In genomic region chr11:58948542-58949479, GRCm38 (mm10) we compare ENCODE assay signal across 8 mouse cellular contexts. TPM values are rescaled to one million over a fixed set of nuclear protein-coding genes. Genes with fewer than 3 reads are reported as not detected.
DNase-seq lines count a peak whose midpoint lies in the region; ATAC-seq and TF ChIP-seq lines count a peak whose summit lies in the region.

Hist3h2ba (plus strand) TSS chr11:58948920.

- no peaks in the 10 kb centered on the region for H3K36me3 ChIP-seq in embryonic facial prominence, embryonic 14.5 days (ENCODE audit: control insufficient read depth, insufficient read depth, low read length)
- H3K36me3 ChIP-seq in heart, postnatal 0 days (replicated peaks; ENCODE audit: control insufficient read depth, insufficient read depth, low read length), result no peaks in the 10 kb centered on the region
- no peaks in the 10 kb centered on the region for H3K36me3 ChIP-seq in liver, embryonic 14.5 days (replicated peaks; ENCODE audit: control insufficient read depth, insufficient read depth, low read depth)
- no peaks in the 10 kb centered on the region for H3K36me3 ChIP-seq in neural tube, embryonic 11.5 days (ENCODE audit: control insufficient read depth, insufficient read depth, low read length)

- H3K4me3 ChIP-seq in bone marrow, adult 2 months (replicated peaks; ENCODE audit: control insufficient read depth, low read depth, low read length), result peak within 1 kb of the TSS; percentile 69
- peak within 1 kb of the TSS; percentile 47 for H3K4me3 ChIP-seq in embryonic facial prominence, embryonic 14.5 days (ENCODE audit: low read depth, low read length)
- H3K4me3 ChIP-seq in heart, postnatal 0 days (ENCODE audit: low read depth, low read length), result peak within 1 kb of the TSS; percentile 29
- H3K4me3 ChIP-seq in liver, embryonic 14.5 days (ENCODE audit: insufficient read depth in 1 of 2, low read depth in 2 of 2, low read length in 2 of 2), result peak within 1 kb of the TSS; percentile 57 to 70
- peak within 1 kb of the TSS; percentile 54 for H3K4me3 ChIP-seq in neural tube, embryonic 11.5 days (ENCODE audit: low read depth, low read length)

- H3K27me3 ChIP-seq in embryonic facial prominence, embryonic 14.5 days (replicated peaks; ENCODE audit: control insufficient read depth, insufficient read depth, low read length), result peaks cover 12% of the 10 kb centered on the region
- peaks cover 29% of the 10 kb centered on the region for H3K27me3 ChIP-seq in heart, postnatal 0 days (ENCODE audit: control insufficient read depth, insufficient read depth, low read length)
- peaks cover 45% of the 10 kb centered on the region for H3K27me3 ChIP-seq in liver, embryonic 14.5 days (ENCODE audit: control insufficient read depth, insufficient read depth, low read length)
- H3K27me3 ChIP-seq in neural tube, embryonic 11.5 days (ENCODE audit: control insufficient read depth, insufficient read depth, low read length), result no peaks in the 10 kb centered on the region

- H3K9ac ChIP-seq in embryonic facial prominence, embryonic 14.5 days (ENCODE audit: low read depth, low read length), result peak within 1 kb of the TSS; percentile 70
- H3K9ac ChIP-seq in heart, postnatal 0 days (replicated peaks; ENCODE audit: low read depth, low read length), result no peak within 1 kb of the TSS
- H3K9ac ChIP-seq in liver, embryonic 14.5 days (replicated peaks), result peak within 1 kb of the TSS; percentile 74
- H3K9ac ChIP-seq in neural tube, embryonic 11.5 days (ENCODE audit: low read length), result peak within 1 kb of the TSS; percentile 85

- TF ChIP-seq EP300 in heart, postnatal 0 days (IDR thresholded peaks at IDR 0.05; ENCODE audit: low read depth), result no peak
- TF ChIP-seq EP300 in liver, embryonic 14.5 days (IDR thresholded peaks at IDR 0.05; ENCODE audit: low read depth), result no peak; the same call in 1 of the 2 replicates

- WGBS in bone marrow, adult 2 months, result 2% methylated on average over 48 of the region's 48 CpGs
- 1% methylated on average over 37 of the region's 48 CpGs for WGBS in embryonic facial prominence, embryonic 14.5 days
- under 1% methylated on average over 48 of the region's 48 CpGs for WGBS in heart, postnatal 0 days
- under 1% methylated on average over 48 of the region's 48 CpGs for WGBS in liver, embryonic 14.5 days (ENCODE audit: insufficient replicate concordance)
- WGBS in neural tube, embryonic 11.5 days, result under 1% methylated on average over 45 of the region's 48 CpGs

- peak; percentile 88 for DNase-seq in CD4-positive, CD25-positive, alpha-beta regulatory T cell, adult 2 months (ENCODE audit: low read depth, low spot score)
- peak; percentile 97 for DNase-seq in embryonic facial prominence, embryonic 14.5 days (ENCODE audit: low spot score)
- DNase-seq in heart, postnatal 0 days (ENCODE audit: low spot score), result peak; percentile 84
- DNase-seq in kidney, postnatal 4 days, result peak; percentile 63 to 77
- peak in 2 of 3 experiments; percentile 41 to 80 for DNase-seq in liver, embryonic 14.5 days (ENCODE audit: low read depth in 3 of 3, low spot score in 3 of 3)
- peak; percentile 84 for DNase-seq in neural tube, embryonic 11.5 days (ENCODE audit: low spot score)
- peak; percentile 98 for DNase-seq in telencephalon, adult 2 months (ENCODE audit: low read depth, low spot score)

- H3K27ac ChIP-seq in bone marrow, adult 2 months (ENCODE audit: control insufficient read depth, insufficient read depth, low read depth, low read length, poor library complexity), result peak within 1 kb of the TSS; percentile 88
- H3K27ac ChIP-seq in embryonic facial prominence, embryonic 14.5 days (replicated peaks; ENCODE audit: low read depth, low read length), result peak within 1 kb of the TSS; percentile 87
- H3K27ac ChIP-seq in heart, postnatal 0 days (ENCODE audit: low read depth), result peak within 1 kb of the TSS; percentile 61; the same call in 1 of the 2 replicates
- peak within 1 kb of the TSS; percentile 63 for H3K27ac ChIP-seq in liver, embryonic 14.5 days
- peak within 1 kb of the TSS; percentile 97 for H3K27ac ChIP-seq in neural tube, embryonic 11.5 days (ENCODE audit: low read depth, low read length)

- no peaks in the 10 kb centered on the region for H3K4me1 ChIP-seq in bone marrow, adult 2 months (ENCODE audit: control insufficient read depth, insufficient read depth, low read length)
- H3K4me1 ChIP-seq in embryonic facial prominence, embryonic 14.5 days (ENCODE audit: control insufficient read depth, insufficient read depth, low read length), result peaks cover 8% of the 10 kb centered on the region
- peaks cover 10% of the 10 kb centered on the region for H3K4me1 ChIP-seq in heart, postnatal 0 days (ENCODE audit: control insufficient read depth, insufficient read depth)
- H3K4me1 ChIP-seq in liver, embryonic 14.5 days (replicated peaks; ENCODE audit: control insufficient read depth in 2 of 2, insufficient read depth in 2 of 2, low read length in 1 of 2), result peaks cover 15 to 29% of the 10 kb centered on the region in 2 experiments
- H3K4me1 ChIP-seq in neural tube, embryonic 11.5 days (ENCODE audit: control insufficient read depth, insufficient read depth, low read length), result peaks cover 4% of the 10 kb centered on the region; the same call in 1 of the 2 replicates

- peak; percentile 92 for ATAC-seq in embryonic facial prominence, embryonic 14.5 days (ENCODE audit: low read depth)
- ATAC-seq in heart, postnatal 0 days (ENCODE audit: insufficient read depth, low read depth), result peak; percentile 82
- peak; percentile 80 for ATAC-seq in liver, embryonic 14.5 days (ENCODE audit: insufficient read depth)
- peak; percentile 92 for ATAC-seq in neural tube, embryonic 11.5 days (ENCODE audit: insufficient read depth, low FRiP score, low TSS enrichment)

- H3K9me3 ChIP-seq in embryonic facial prominence, embryonic 14.5 days (ENCODE audit: control insufficient read depth, low read length), result no peaks in the 10 kb centered on the region
- H3K9me3 ChIP-seq in heart, postnatal 0 days (replicated peaks; ENCODE audit: control insufficient read depth, low read length), result no peaks in the 10 kb centered on the region
- no peaks in the 10 kb centered on the region for H3K9me3 ChIP-seq in liver, embryonic 14.5 days (ENCODE audit: control insufficient read depth, low read length)
- no peaks in the 10 kb centered on the region for H3K9me3 ChIP-seq in neural tube, embryonic 11.5 days (ENCODE audit: control insufficient read depth, low read length)

- peak within 1 kb of the TSS; percentile 73 for H3K4me2 ChIP-seq in embryonic facial prominence, embryonic 14.5 days (ENCODE audit: low read depth, low read length)
- peak within 1 kb of the TSS; percentile 53 for H3K4me2 ChIP-seq in heart, postnatal 0 days (ENCODE audit: low read depth, low read length)
- peak within 1 kb of the TSS; percentile 76 for H3K4me2 ChIP-seq in liver, embryonic 14.5 days (ENCODE audit: low read depth)
- H3K4me2 ChIP-seq in neural tube, embryonic 11.5 days (ENCODE audit: low read depth), result peak within 1 kb of the TSS; percentile 76

- TF ChIP-seq POLR2A in bone marrow, adult 2 months (IDR thresholded peaks at IDR 0.05; ENCODE audit: borderline replicate concordance, control insufficient read depth, low read depth, low read length), result peak; percentile 97

- no peak for TF ChIP-seq CTCF in bone marrow, adult 2 months (IDR thresholded peaks at IDR 0.05; ENCODE audit: control insufficient read depth, insufficient read depth, low read length)
- TF ChIP-seq CTCF in heart, postnatal 0 days (IDR thresholded peaks at IDR 0.05; ENCODE audit: low read depth), result no peak
- TF ChIP-seq CTCF in liver, embryonic 14.5 days (IDR thresholded peaks at IDR 0.05; ENCODE audit: low read depth), result no peak

RNA-seq across cellular contexts. Expression of gene Hist3h2ba, which starts in this region (rescaled TPM):
- polyA plus RNA-seq in bone marrow, adult 2 months (2011; ENCODE audit: insufficient read depth, insufficient read length, low replicate concordance, missing spikeins), result 18.8 and 22.9 TPM in 2 replicates
- 14.9 and 20.8 TPM in 2 replicates for polyA plus RNA-seq in embryonic facial prominence, embryonic 14.5 days (2014; fragmentation: Nextera tagmentation; extraction: Ambion mirVana)
- 26.3 and 44.3 TPM in 2 replicates for total RNA-seq in heart, postnatal 0 days (2014; rRNA removed; ENCODE audit: low replicate concordance)
- 7.0 and 8.2 TPM in 2 replicates for polyA plus RNA-seq in heart, postnatal 0 days (2015; fragmentation: Nextera tagmentation; extraction: Ambion mirVana)
- polyA plus RNA-seq in liver, embryonic 14.5 days (2012; rRNA removed), result 15.7 and 16.0 TPM in 2 replicates
- 4.2 and 6.0 TPM in 2 replicates for polyA plus RNA-seq in liver, embryonic 14.5 days (2014; fragmentation: Nextera tagmentation; extraction: Ambion mirVana)
- polyA plus RNA-seq in neural tube, embryonic 11.5 days (2014; fragmentation: Nextera tagmentation; extraction: Ambion mirVana), result 75.5 and 84.8 TPM in 2 replicates

Comparison
In these comparisons a context has a peak if more than half of its experiments do, and no peak if none do; other contexts are left out.
1. Peak in every context shown above with its lines: DNase-seq, ATAC-seq, H3K4me3 ChIP-seq and H3K27ac ChIP-seq.